Mouse (Mus musculus) heart, postnatal 25 days (tissue): Measurements from ENCODE around the gene Cnnm2. TPM values are rescaled to one million over a fixed set of nuclear protein-coding genes. Genes with fewer than 3 reads are reported as not detected.
"Not testable (repeated sequence)": the region's sequence is repeated elsewhere in the genome, so short reads cannot be mapped to it uniquely, and the experiment has no call there.

Experiments
- DNase-seq: peaks from one replicate; pipeline ENCODE4 v3.0.0; 2022; ENCODE audit warnings: low spot score
- intact Hi-C: fragments of 180-260 bp; cut with DNase I; formaldehyde crosslinking; loops from one replicate; pipeline ENCODE4 v1.15.1; 2025
- total RNA-seq, 2 experiments: library from RNA; stranded (reverse); gene quantifications; 2 replicates each; pipeline ENCODE4 v1.2.3; 2021

Cnnm2 gene
- 1 to 10 TPM; 4.6 to 7.8 TPM for total RNA-seq

GRCm38 (mm10) chr19:46761247-46761946 is at the start of gene Cnnm2:
TSS of gene Cnnm2 (plus strand) at chr19:46761596.
- DNase-seq, result peak; percentile 100
- intact Hi-C loops, result no loop called here

GRCm38 (mm10) chr19:46714234-46714633 is 47.2 kb upstream of the Cnnm2 start:
- DNase-seq, result no peak
- intact Hi-C loops, result no loop called here

DNA sequence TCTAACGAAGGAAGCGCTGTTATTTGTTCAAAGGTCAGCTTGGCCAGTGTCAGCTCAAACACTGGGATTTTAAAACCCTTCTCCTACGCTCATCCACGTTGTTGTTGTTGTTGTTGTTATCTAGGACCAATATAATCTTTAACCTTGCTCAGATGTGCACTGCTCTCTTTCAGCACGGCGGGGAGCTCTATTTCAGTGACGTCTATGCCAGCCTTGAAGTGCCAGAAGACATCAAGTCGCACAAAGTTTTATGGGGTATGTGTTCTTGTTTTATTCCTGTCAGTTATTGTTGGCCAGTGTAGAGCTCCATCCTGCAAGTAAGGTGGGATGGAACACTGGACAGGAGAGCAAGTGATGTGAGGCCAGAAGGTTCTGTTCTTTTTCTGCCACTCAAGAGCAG is 46.4 kb upstream of the Cnnm2 start:
- DNase-seq, result no peak
- intact Hi-C loops, result no loop called here

DNA sequence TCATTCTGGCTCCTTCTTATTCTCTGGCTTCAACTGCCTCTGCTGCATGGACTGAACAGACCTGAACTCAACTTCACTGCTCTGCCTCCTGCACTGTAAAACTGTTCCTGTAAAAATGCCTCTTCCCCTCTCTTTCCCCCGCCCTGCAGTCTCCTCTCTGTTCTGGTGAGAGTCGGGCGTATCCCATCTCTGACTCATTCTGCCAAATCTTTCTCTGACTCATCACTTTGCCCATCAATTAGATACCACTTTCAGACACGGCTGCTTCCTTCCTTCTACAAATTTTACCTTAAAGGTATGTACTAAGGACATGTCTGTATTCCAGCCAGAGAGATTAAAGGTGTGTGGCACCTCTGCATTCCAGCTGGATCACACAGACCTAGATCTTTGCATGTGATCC is 43.2 kb upstream of the Cnnm2 start:
- DNase-seq, result no peak
- intact Hi-C loops, result no loop called here

DNA sequence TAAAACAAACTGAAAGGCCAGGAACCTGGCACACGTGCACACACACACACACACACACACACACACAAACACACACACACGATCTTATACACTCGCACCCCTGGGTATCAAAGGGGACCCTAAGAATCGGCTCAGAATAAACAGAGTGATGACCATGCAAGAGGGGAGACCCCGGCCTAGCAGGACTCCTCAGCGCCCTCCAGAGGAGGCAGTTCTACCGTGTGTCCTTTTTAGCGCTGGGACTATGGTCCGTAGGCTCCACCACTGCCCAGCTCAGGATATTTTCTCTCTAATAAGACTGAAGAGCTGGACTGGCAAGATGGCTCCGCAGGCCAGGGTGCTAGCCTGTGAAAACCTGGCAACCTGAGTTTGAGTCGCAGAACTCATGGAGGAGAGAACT is 37.0 kb upstream of the Cnnm2 start:
- intact Hi-C loops, result no loop called here
- no peak for DNase-seq

DNA sequence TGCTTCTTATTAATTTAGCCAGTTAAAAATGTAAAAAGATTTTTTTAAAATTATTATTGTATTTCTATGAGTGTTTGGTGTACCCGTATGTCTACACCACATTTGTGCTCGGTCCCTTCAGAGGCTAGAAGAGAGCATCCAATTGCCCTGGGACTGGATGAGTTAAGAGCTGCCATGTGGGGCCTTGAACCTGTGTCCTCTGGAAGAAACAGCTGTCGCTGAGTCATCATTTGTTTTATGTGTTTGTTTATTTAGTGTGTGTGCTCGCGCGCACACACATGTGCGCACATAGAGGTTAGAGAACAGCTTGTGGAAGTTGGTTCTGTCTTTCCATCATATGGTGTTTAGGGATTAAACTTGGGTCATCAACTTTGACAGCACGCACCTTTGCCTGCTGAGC is 35.3 kb upstream of the Cnnm2 start:
- intact Hi-C loops, result no loop called here
- no peak for DNase-seq

- DNase-seq, result no peak
- intact Hi-C loops, result no loop called here
Observed at GRCm38 (mm10) chr19:46727140-46727736, 34.2 kb upstream of the Cnnm2 start.

DNA sequence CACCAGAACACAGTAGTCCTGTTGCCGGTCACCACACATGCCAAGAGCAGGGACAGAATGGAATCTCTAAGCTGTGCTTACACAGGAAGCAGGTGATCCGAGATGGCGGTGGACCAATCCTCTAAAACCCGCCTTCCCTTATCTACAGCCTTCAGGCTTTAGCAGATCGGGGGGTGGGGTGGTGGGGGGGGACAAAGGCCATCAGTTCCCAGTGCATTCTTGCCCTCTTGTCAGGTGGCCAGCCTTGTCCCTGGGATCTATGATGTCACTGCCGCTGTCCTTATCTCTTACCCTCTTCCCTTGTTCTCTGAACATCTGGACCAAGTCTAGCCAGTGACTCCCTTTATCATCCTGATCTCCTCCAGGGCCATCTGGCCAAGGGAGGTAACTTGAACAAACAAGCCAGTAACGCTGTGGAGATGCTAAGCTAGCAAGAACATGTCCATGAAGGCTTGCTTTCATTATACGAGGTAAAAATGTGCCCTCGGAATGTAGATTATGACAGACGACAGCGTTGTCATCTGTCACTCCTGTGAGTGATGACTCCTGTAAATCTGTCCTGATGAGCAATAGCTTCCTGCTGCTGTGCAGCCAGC is 33.4 kb upstream of the Cnnm2 start:
- intact Hi-C loops, result no loop called here
- no peak for DNase-seq

DNA sequence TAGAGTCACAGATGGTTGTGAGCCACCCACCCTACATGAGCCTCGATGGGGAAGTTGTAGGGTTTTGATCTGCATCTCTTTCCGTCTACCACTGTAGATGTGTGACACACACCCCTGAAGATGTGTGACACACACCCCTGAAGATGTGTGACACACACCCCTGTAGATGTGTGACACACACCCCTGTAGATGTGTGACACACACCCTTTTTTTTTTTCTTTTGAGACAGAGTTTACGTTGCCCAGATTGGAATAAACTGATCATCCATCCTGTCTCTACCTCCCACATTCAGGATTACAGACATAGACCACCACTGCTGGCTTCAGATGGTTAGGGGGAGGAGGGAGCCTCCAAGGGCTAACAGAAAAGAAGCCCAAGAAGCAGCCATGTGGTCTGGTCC is 32.5 kb upstream of the Cnnm2 start:
- DNase-seq, result no peak
- intact Hi-C loops, result no loop called here

DNA sequence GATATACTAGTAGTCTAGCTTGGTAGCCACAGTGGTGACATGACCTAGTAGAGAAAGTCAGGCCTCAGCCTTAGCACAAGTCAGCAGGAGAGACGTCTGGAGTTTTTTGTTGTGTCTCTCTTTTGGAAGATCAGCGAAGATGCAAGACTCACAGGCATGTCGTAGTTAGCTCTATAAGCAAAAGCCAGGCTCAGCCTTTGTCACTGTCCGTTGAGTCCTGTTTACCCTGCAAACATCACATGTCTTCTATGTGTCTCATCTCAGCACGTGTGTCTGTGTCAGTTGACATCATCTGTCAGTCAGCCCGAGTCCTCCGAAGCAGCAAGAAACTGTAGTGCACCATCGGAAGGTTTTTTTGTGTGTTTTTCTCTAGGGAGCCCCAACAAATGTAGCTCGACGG is 30.0 kb upstream of the Cnnm2 start:
- intact Hi-C loops, result loop anchor here (5.0 kb wide), 1 partner anchor 39 kb away; no protein-coding TSS in a partner anchor
- DNase-seq, result no peak

DNA sequence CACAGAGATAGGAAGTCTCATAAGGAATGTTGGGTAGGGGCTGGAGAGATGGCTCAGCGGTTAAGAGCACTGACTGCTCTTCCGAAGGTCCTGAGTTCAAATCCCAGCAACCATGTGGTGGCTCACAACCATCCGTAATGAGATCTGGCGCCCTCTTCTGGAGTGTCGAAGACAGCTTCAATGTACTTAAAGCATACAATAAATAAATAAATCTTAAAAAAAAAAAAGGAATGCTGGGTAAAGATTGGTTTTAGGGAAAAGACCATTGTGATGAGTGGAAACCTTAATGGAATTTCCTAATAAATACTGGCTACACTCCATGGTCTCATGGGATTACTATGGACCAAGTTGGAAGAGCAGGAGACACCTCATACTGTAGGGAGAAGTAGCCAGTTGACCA is 28.7 kb upstream of the Cnnm2 start:
- intact Hi-C loops, result loop anchor here (5.0 kb wide), 1 partner anchor 40 kb away; no protein-coding TSS in a partner anchor
- not testable (repeated sequence) for DNase-seq

DNA sequence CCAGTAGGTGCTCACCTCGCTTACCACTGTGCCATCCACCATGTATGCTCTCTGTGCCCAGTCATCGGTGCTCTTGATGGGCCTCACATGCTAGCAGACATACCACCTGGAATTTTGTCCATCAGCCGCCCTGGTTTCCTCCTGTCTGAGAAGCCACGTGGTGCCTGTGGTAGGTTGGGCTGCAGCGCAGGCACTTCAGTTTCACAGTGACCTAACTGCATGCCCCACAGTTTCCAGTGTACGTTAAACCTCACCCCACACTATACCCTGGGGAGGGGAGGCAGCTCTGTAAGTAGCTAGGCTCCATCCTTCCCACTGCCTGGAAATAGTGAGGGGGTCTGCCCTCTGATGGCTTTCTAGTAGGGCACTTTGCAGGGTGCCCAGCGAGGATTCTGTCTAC is 27.8 kb upstream of the Cnnm2 start:
- intact Hi-C loops, result loop anchor here (5.0 kb wide), 1 partner anchor 41 kb away; no protein-coding TSS in a partner anchor

DNA sequence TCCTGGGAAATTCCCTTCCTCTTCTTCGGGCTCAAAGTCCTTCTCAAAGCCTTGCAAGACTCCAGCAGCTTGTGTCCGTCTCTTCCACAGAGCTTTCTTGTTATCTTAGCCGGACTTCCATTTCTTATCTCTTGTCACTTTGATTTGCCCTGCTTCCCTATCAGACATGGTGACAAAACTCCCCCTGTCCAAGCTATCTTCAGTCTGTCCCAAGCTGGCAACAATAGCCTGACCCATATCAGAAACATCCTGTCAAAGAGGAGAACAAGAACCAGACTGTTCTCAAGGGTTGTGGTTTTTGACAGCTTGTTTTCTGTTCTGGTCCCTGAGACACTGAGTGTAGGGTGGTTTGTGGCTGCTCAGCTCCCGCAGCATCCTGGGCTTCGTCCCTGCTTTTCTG is 26.2 kb upstream of the Cnnm2 start:
- DNase-seq, result no peak
- intact Hi-C loops, result no loop called here

More for the DNA sequence above, 27.8 kb upstream of the Cnnm2 start:
- DNase-seq, result no peak

DNA sequence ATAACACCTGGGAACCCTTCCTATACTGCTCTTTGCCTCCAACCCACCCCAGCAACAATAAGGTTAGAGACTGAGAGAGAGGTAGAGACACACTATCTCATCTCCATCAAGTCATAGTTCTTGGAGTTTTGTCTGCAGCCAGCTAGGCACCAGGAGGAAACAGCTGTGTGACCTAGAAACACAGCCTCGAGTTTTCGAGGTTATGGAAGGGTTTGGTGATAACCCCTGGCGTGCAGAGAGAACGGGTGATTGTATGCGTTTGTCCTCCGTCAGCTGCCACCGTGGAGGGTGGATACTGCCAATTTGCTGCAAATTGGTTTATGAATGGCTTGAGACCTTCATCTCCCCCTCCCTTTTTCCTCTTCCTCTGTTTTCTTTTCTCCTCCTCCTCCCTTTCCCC is 24.3 kb upstream of the Cnnm2 start:
- intact Hi-C loops, result no loop called here
- no peak for DNase-seq

DNA sequence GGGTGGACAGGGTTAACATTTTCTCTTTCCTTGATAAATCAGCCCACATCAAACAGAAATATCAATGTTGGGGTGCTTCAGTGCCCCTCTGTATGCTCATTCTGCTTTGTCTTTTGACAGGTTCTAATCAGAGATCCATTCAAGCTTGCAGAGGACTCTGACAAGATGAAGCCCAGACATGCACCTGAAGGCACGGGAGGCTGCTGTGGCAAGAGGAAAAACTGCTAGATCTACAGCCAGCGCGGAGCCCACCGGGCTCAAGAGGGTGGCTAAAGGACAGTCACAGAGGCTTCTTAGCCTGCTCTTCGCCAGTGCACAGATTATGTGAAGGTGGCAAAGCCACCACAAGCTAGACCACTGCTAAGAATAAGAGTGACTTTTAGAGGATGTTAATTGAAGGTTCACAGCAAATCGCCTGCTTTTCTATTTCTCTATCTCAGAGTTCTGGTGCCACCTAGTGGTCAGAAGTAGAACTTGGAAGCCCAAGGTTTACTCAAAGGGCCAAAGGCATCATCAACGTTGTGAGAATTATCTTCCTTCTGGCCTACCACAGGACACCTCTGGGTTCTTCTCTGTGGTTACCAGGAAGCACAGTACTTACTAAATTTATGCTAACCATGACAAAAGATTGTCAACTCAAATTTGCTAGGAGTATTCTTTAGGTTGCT is 20.9 kb upstream of the Cnnm2 start:
- intact Hi-C loops, result loop anchor here (1.0 kb wide), 2 partner anchors 70 to 152 kb away; no protein-coding TSS in a partner anchor
- DNase-seq, result no peak

DNA sequence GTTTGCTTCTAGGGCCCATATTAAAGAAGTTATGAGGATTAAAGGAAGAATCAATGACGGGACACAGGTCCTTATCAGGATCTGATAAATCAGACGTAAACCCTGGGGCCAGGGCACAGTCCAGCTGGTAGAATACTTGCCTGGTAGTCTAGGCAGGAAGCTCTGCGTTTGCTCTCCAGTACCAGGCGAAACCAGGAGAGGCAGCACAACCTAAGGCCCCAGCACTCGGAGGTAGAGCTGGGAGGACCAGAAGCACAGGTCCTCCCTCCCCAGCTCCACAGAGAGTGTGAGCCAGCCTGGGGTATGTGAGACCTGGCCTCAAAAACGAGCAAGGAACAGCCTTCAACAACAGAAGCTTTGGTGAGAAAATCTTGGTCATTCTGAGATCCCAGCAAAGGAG is 19.8 kb upstream of the Cnnm2 start:
- intact Hi-C loops, result no loop called here
- DNase-seq, result no peak

DNA sequence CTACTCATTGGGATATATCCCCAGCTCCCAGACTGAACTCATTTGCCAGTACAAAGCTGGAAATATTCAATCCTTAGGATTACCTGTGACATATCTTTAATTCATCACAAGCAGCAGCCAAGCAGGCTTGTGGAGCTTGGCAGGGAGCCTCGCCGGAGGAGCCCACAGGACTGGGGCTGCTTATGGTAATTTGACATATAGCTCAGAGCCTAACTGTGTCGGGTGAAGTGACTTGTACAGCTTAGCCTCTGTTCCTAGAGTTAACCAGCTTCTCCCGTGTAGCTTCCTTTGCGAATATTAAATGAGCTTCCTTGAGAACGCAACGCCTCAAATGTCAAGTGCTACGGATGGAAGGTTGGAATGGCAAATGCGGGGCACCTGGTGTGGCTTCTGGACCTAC is 16.7 kb upstream of the Cnnm2 start:
- no peak for DNase-seq
- intact Hi-C loops, result no loop called here

DNA sequence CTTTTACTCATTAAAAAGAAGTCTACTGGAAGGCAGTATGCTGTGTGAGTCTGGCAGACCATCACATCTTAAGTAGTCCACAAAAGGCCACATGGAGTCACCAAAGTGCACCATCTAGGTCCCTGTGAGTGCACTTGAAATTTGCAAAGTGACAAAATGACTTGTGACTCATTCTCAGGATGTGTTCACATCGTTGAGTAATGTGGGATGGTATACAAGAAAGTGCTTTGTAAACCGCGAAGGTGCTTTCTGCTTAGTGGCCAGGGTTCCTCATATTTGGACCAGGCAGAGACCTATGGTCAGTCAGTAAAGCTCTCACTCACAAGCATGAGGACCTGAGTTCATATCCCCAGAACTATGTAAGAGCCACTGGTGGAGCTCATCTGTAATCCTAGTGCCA is 13.6 kb upstream of the Cnnm2 start:
- no peak for DNase-seq
- intact Hi-C loops, result no loop called here

- intact Hi-C loops, result no loop called here
- no peak for DNase-seq
Observed at GRCm38 (mm10) chr19:46752235-46752634, 9.2 kb upstream of the Cnnm2 start.

- no peak for DNase-seq
- intact Hi-C loops, result no loop called here
Observed at GRCm38 (mm10) chr19:46755066-46755465, 6.3 kb upstream of the Cnnm2 start.

GRCm38 (mm10) chr19:46756221-46756620 is 5.2 kb upstream of the Cnnm2 start:
- intact Hi-C loops, result no loop called here
- DNase-seq, result no peak
